Mouse (Mus musculus): ENCODE measurements around the gene Camkmt. TPM values are rescaled to one million over a fixed set of nuclear protein-coding genes. Genes with fewer than 3 reads are reported as not detected.

The Camkmt gene
- polyA plus RNA-seq (2014; fragmentation: Illumina TruSeq; extraction: RNeasy Lipid Tissue Mini Kit (QIAGEN cat#74804); ENCODE audit: low read depth, low replicate concordance) = 1.7 TPM

DNA sequence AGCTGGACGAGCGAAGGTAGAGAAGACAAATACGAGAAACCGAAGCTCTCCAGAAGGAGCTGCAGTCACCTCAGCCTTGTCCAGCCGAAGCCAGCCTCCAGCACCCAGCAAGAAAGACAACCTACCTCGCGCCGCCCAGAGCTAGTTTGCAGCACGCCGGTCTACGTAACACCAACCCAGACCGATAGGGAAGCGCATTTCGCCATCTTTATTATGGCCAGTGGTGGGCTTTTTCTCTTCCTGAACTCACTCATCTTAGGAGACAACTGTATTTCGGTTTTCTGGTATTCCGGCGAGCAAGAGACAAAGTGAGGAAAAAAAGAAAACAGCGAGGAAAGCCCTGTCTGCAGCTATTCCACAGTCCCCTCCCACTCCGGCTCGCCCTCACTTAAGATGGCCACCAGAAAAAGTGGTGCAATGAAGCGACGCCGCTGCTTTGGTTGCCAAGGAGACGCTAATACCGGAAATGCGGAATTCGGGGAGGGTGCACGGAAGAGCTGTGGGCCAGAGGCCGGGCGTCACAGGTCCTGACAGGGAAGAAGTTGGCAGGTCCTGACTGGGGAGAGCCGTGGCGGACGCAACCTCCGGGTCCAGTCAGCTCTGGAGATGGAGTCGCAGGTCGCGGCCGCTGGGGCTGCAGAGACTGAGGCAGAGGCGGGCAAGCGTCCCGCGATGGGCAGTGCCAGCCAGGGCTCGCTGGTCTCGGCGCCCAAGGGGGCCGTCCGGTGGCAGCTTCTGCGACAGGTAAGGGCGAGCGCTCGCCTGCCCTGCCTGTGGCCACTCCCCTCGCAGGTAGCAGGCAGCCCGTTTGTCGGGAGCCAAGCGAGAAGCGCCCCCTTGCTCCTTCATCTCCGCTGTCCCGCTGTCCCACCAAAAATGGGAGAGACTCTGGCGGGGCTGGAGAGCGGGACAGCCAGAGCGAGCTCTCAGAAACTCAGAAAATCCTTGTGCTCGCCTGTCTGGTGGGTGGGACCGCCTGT is at the start of gene Camkmt, which contains the start of gene Prepl:
TSS of gene Camkmt (plus strand) at position 433 of the 980 bp plus-strand sequence.
TSS of gene Prepl (minus strand) at position 122 of the 980 bp plus-strand sequence.

Other genes starting within 250 kb of the Camkmt start
- 114 TPM for gene Ppm1b, start 133.8 kb upstream of the Camkmt start, polyA plus RNA-seq (2014; fragmentation: Illumina TruSeq; extraction: RNeasy Lipid Tissue Mini Kit (QIAGEN cat#74804); ENCODE audit: low read depth, low replicate concordance)
- gene Slc3a1, start 62.2 kb upstream of the Camkmt start, polyA plus RNA-seq (2014; fragmentation: Illumina TruSeq; extraction: RNeasy Lipid Tissue Mini Kit (QIAGEN cat#74804); ENCODE audit: low read depth, low replicate concordance) = not detected
- gene Prepl, start 311 bp upstream of the Camkmt start, polyA plus RNA-seq (2014; fragmentation: Illumina TruSeq; extraction: RNeasy Lipid Tissue Mini Kit (QIAGEN cat#74804); ENCODE audit: low read depth, low replicate concordance) = 77.4 TPM

All from heart, adult 10 weeks (tissue).